Comparison of ENCODE assay signal across 12 mouse cellular contexts in genomic region chr1:190161708-190162465, GRCm38 (mm10). TPM values are rescaled to one million over a fixed set of nuclear protein-coding genes. Genes with fewer than 3 reads are reported as not detected.
A peak's percentile ranks its signal among the peaks of the same experiment; 100 is the strongest.
DNase-seq lines count a peak whose midpoint lies in the region; ATAC-seq lines count a peak whose summit lies in the region.
"Had no signal": no experiment of that assay in that cellular context is flagged by ENCODE, and none has a peak within 500 bp of the region (broad histone marks: within the 10 kb centered on the region; RNA-seq: fewer than 3 reads in every experiment).

No protein-coding gene starts in this region.

- 65% methylated on average over 19 of the region's 19 CpGs for WGBS in embryonic facial prominence, embryonic 14.5 days
- 85% methylated on average over 19 of the region's 19 CpGs for WGBS in embryonic facial prominence, embryonic 10.5 days
- WGBS in limb, embryonic 12.5 days: 85% methylated on average over 19 of the region's 19 CpGs
- 93% methylated on average over 19 of the region's 19 CpGs for WGBS in limb, embryonic 10.5 days
- 61% methylated on average over 19 of the region's 19 CpGs for WGBS in hindbrain, embryonic 15.5 days
- 75% methylated on average over 19 of the region's 19 CpGs for WGBS in forebrain, embryonic 13.5 days

- H3K9me3 ChIP-seq in embryonic facial prominence, embryonic 14.5 days (ENCODE audit: control insufficient read depth, low read length): no peaks in the 10 kb centered on the region
- no peaks in the 10 kb centered on the region for H3K9me3 ChIP-seq in embryonic facial prominence, embryonic 10.5 days
- H3K9me3 ChIP-seq in limb, embryonic 12.5 days: no peaks in the 10 kb centered on the region
- H3K9me3 ChIP-seq in limb, embryonic 10.5 days (replicated peaks): no peaks in the 10 kb centered on the region
- H3K9me3 ChIP-seq in hindbrain, embryonic 15.5 days: no peaks in the 10 kb centered on the region
- no peaks in the 10 kb centered on the region for H3K9me3 ChIP-seq in forebrain, embryonic 13.5 days (replicated peaks)

- 0 out of 2 replicates have a peak, but pooled peaks have one; percentile 15 for ATAC-seq in embryonic facial prominence, embryonic 14.5 days (ENCODE audit: low read depth)
- ATAC-seq in limb, embryonic 12.5 days (ENCODE audit: insufficient number of reproducible peaks, insufficient read depth, low FRiP score, low TSS enrichment, low read depth): no peak
- ATAC-seq in hindbrain, embryonic 15.5 days (ENCODE audit: low FRiP score, low read depth): no peak
- ATAC-seq in forebrain, embryonic 13.5 days: no peak
- ATAC-seq: forebrain, embryonic 16.5 days had no signal

- H3K27ac ChIP-seq in embryonic facial prominence, embryonic 14.5 days (replicated peaks; ENCODE audit: low read depth, low read length): peak overlapping the region; percentile 21
- H3K27ac ChIP-seq in embryonic facial prominence, embryonic 10.5 days (replicated peaks): no peak overlapping the region
- H3K27ac ChIP-seq in limb, embryonic 12.5 days: peak overlapping the region; percentile 23; the same call in 1 of the 2 replicates
- no peak overlapping the region for H3K27ac ChIP-seq in limb, embryonic 10.5 days
- no peak overlapping the region for H3K27ac ChIP-seq in hindbrain, embryonic 15.5 days (replicated peaks)
- H3K27ac ChIP-seq in forebrain, embryonic 13.5 days: no peak overlapping the region
- H3K27ac ChIP-seq: left cerebral cortex, adult 2 months had no signal

- no peaks in the 10 kb centered on the region for H3K36me3 ChIP-seq in embryonic facial prominence, embryonic 14.5 days (ENCODE audit: control insufficient read depth, insufficient read depth, low read length)
- H3K36me3 ChIP-seq in embryonic facial prominence, embryonic 10.5 days (replicated peaks): peaks cover 11% of the 10 kb centered on the region
- no peaks in the 10 kb centered on the region for H3K36me3 ChIP-seq in limb, embryonic 12.5 days
- H3K36me3 ChIP-seq in limb, embryonic 10.5 days: no peaks in the 10 kb centered on the region
- H3K36me3 ChIP-seq in hindbrain, embryonic 15.5 days: no peaks in the 10 kb centered on the region
- H3K36me3 ChIP-seq in forebrain, embryonic 13.5 days (ENCODE audit: poor library complexity, severe bottlenecking): peaks cover 20% of the 10 kb centered on the region

- peak; percentile 68 for DNase-seq in embryonic facial prominence, embryonic 14.5 days (ENCODE audit: low spot score)
- no peak for DNase-seq in embryonic facial prominence, embryonic 10.5 days (ENCODE audit: low spot score)
- no peak for DNase-seq in limb, embryonic 10.5 days (ENCODE audit: low spot score)
- peak; percentile 68 for DNase-seq in adrenal gland, postnatal 25 days
- no peak for DNase-seq in kidney, adult 11 months
- DNase-seq: kidney, adult 2 months had no signal

- no peak overlapping the region for H3K9ac ChIP-seq in embryonic facial prominence, embryonic 14.5 days (ENCODE audit: low read depth, low read length)
- H3K9ac ChIP-seq in limb, embryonic 12.5 days (replicated peaks): no peak overlapping the region
- no peak overlapping the region for H3K9ac ChIP-seq in hindbrain, embryonic 15.5 days
- H3K9ac ChIP-seq in forebrain, embryonic 13.5 days: no peak overlapping the region

- H3K4me1 ChIP-seq in embryonic facial prominence, embryonic 14.5 days (ENCODE audit: control insufficient read depth, insufficient read depth, low read length): no peaks in the 10 kb centered on the region
- H3K4me1 ChIP-seq in embryonic facial prominence, embryonic 10.5 days: peaks cover 7% of the 10 kb centered on the region; the same call in 1 of the 2 replicates
- no peaks in the 10 kb centered on the region for H3K4me1 ChIP-seq in limb, embryonic 12.5 days (replicated peaks)
- H3K4me1 ChIP-seq in limb, embryonic 10.5 days: no peaks in the 10 kb centered on the region
- H3K4me1 ChIP-seq in hindbrain, embryonic 15.5 days (replicated peaks): peaks cover 21% of the 10 kb centered on the region
- peaks cover 22% of the 10 kb centered on the region for H3K4me1 ChIP-seq in forebrain, embryonic 13.5 days

- peaks cover 19% of the 10 kb centered on the region for H3K27me3 ChIP-seq in embryonic facial prominence, embryonic 14.5 days (replicated peaks; ENCODE audit: control insufficient read depth, insufficient read depth, low read length)
- H3K27me3 ChIP-seq in embryonic facial prominence, embryonic 10.5 days (replicated peaks; ENCODE audit: low read depth, poor library complexity, severe bottlenecking): peaks cover 45% of the 10 kb centered on the region
- H3K27me3 ChIP-seq in limb, embryonic 12.5 days: peaks cover 49% of the 10 kb centered on the region
- peaks cover 66% of the 10 kb centered on the region for H3K27me3 ChIP-seq in limb, embryonic 10.5 days (ENCODE audit: low read depth, poor library complexity, severe bottlenecking)
- H3K27me3 ChIP-seq in hindbrain, embryonic 15.5 days: peaks cover 3% of the 10 kb centered on the region; the same call in 1 of the 2 replicates
- H3K27me3 ChIP-seq in forebrain, embryonic 13.5 days: peaks cover 27% of the 10 kb centered on the region

- peak overlapping the region; percentile 16; the same call in 1 of the 2 replicates for H3K4me2 ChIP-seq in embryonic facial prominence, embryonic 14.5 days (ENCODE audit: low read depth, low read length)
- H3K4me2 ChIP-seq in limb, embryonic 12.5 days: no peak overlapping the region
- peak overlapping the region; percentile 18 for H3K4me2 ChIP-seq in hindbrain, embryonic 15.5 days
- no peak overlapping the region for H3K4me2 ChIP-seq in forebrain, embryonic 13.5 days

- H3K4me3 ChIP-seq in embryonic facial prominence, embryonic 14.5 days (ENCODE audit: low read depth, low read length): no peak overlapping the region
- no peak overlapping the region for H3K4me3 ChIP-seq in embryonic facial prominence, embryonic 10.5 days
- no peak overlapping the region for H3K4me3 ChIP-seq in limb, embryonic 12.5 days (replicated peaks)
- H3K4me3 ChIP-seq in limb, embryonic 10.5 days: no peak overlapping the region
- no peak overlapping the region for H3K4me3 ChIP-seq in hindbrain, embryonic 15.5 days
- no peak overlapping the region for H3K4me3 ChIP-seq in forebrain, embryonic 13.5 days
- H3K4me3 ChIP-seq: left cerebral cortex, adult 2 months had no signal

RNA-seq across cellular contexts. Expression of gene Prox1, which starts 8.6 kb away (rescaled TPM):
- polyA plus RNA-seq in embryonic facial prominence, embryonic 14.5 days (2014; fragmentation: Nextera tagmentation; extraction: Ambion mirVana): 4.3 and 4.4 TPM in 2 replicates
- 3.0 and 3.9 TPM in 2 replicates for polyA plus RNA-seq in embryonic facial prominence, embryonic 10.5 days (2016; fragmentation: Nextera tagmentation; extraction: Ambion mirVana)
- 2.7 and 4.7 TPM in 2 replicates for polyA plus RNA-seq in limb, embryonic 12.5 days (2016; fragmentation: Nextera tagmentation; extraction: Ambion mirVana)
- polyA plus RNA-seq in limb, embryonic 10.5 days (2016; fragmentation: Nextera tagmentation; extraction: Ambion mirVana): 0.28 and 0.46 TPM in 2 replicates
- 52.6 and 66.7 TPM in 2 replicates for total RNA-seq in adrenal gland, postnatal 25 days (2021)
- polyA plus RNA-seq in hindbrain, embryonic 15.5 days (2015; fragmentation: Nextera tagmentation; extraction: Ambion mirVana): 6.2 and 6.9 TPM in 2 replicates
- 10.9 and 12.1 TPM in 2 replicates for polyA plus RNA-seq in forebrain, embryonic 13.5 days (2015; fragmentation: Nextera tagmentation; extraction: Ambion mirVana)
- total RNA-seq: megakaryocyte progenitor cell, adult 5-6 weeks had no signal

Comparison
In these comparisons a context has a peak if more than half of its experiments do, and no peak if none do; other contexts are left out.
1. DNase-seq: peak in embryonic facial prominence, embryonic 14.5 days (single experiment) and adrenal gland, postnatal 25 days (single experiment); none in embryonic facial prominence, embryonic 10.5 days (single experiment), limb, embryonic 10.5 days (single experiment) and kidney, adult 11 months (single experiment).
2. H3K27ac ChIP-seq: peak in embryonic facial prominence, embryonic 14.5 days (single experiment) and limb, embryonic 12.5 days (single experiment); none in embryonic facial prominence, embryonic 10.5 days (single experiment), limb, embryonic 10.5 days (single experiment), hindbrain, embryonic 15.5 days (single experiment) and forebrain, embryonic 13.5 days (single experiment).
3. H3K4me2 ChIP-seq: peak in embryonic facial prominence, embryonic 14.5 days (single experiment) and hindbrain, embryonic 15.5 days (single experiment); none in limb, embryonic 12.5 days (single experiment) and forebrain, embryonic 13.5 days (single experiment).